Mouse (Mus musculus): ENCODE results near the gene Reln.

DNA sequence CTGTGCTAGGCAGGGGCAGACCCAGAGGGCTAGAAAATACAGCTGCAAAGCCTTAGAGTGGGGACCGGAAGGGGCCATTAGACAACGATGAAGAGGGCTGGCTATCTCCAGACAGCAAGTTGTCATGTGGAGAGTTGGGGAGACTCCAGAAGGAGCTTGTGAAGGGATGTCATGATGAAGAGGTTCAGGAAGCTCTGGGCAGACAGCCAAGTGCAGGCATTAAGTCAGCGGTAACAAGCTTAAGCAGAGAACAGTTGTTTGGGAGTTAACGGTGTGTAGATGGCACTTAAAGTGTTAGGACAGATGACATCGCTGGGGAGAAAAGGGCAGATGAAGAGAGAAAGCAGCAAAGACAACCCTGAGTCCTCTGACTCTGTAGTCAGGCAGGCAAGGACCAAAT, 13.7 kb downstream of the Reln start:
- TF ChIP-seq CTCF (IDR thresholded peaks at IDR 0.05; ENCODE audit: low read depth, low read length) (no peak), POLR2A (IDR thresholded peaks at IDR 0.05; ENCODE audit: extremely low read depth, insufficient read depth, low read length) (no peak)

Measured in liver, adult 2 months (tissue).